20 mouse cellular contexts compared by ENCODE assay signal in the genomic region with DNA sequence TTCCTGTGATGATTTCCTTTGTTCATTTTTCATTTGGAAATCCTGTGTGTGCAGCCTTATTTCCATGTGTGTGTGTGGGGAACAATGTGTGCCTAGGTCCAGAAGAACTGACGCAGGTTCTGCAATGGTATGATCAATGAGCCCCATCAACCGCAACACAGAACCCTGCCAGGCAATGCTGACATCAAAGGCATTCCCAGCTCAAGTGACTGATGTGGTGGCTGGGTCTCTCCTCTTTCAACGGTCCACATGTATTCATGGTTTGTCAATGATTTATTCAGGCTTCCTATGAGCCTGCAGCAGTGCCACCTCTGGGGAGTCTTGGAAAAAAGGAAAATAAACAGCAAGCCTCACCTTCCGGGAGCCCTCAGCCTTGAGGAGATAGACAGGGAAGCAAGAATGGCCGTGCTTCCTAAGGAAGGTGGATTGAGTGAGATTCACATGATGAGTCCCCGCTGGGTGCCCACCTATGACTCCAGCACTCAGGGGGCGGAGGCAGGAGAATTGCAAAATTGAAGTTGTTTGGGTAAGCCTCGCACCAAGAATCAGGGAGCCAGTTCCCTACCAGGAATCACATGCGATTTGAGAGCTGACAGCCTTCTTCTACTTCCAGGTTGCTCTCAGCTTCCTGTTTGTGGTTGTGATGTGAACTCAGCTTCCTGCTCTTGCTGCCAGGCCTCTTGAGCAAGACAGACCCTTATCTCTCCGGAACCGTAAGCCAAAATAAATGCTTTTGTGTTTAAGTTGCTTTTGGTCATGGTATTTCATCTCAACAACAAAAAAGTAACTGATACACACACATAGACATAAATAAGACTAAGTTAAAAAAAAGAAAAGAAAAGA.
DNase-seq lines count a peak whose midpoint lies in the region; ATAC-seq and TF ChIP-seq lines count a peak whose summit lies in the region.
"Had no signal": no experiment of that assay in that cellular context is flagged by ENCODE, and none has a peak within 500 bp of the region (broad histone marks: within the 10 kb centered on the region; RNA-seq: fewer than 3 reads in every experiment).

No protein-coding gene starts in this region.

- H3K27ac ChIP-seq in intestine, embryonic 16.5 days (ENCODE audit: low read length): no peak overlapping the region
- H3K27ac ChIP-seq in intestine, embryonic 15.5 days: no peak overlapping the region
- H3K27ac ChIP-seq in lung, embryonic 16.5 days (ENCODE audit: low read length): no peak overlapping the region
- H3K27ac ChIP-seq in gastrocnemius, adult 2 months: no peak overlapping the region
- H3K27ac ChIP-seq: layer of hippocampus, adult 2 months; left cerebral cortex, adult 2 months; limb, embryonic 13.5 days had no signal

- no peaks in the 10 kb centered on the region for H3K27me3 ChIP-seq in intestine, embryonic 16.5 days (replicated peaks; ENCODE audit: control insufficient read depth, insufficient read depth, low read length)
- H3K27me3 ChIP-seq in intestine, embryonic 15.5 days (replicated peaks): no peaks in the 10 kb centered on the region
- no peaks in the 10 kb centered on the region for H3K27me3 ChIP-seq in lung, embryonic 16.5 days (ENCODE audit: control insufficient read depth, insufficient read depth, low read depth, low read length)
- H3K27me3 ChIP-seq: heart, embryonic 12.5 days; limb, embryonic 13.5 days had no signal

- DNase-seq in lung, adult 18-20 months: no peak
- DNase-seq in forelimb bud, embryonic 11.5 days (ENCODE audit: low read depth, low spot score): peak; percentile 8
- DNase-seq in frontal cortex, adult 2 months (ENCODE audit: extremely low spot score in 1 of 2, low spot score in 1 of 2): no peak
- no peak for DNase-seq in gastrocnemius, adult 2 months
- DNase-seq: adrenal gland, adult 8-10 months; cerebellum, postnatal 10 days; gastrocnemius, postnatal 25 days; heart, postnatal 4 days; right cerebral cortex, postnatal 25 days had no signal

- H3K36me3 ChIP-seq in intestine, embryonic 16.5 days (ENCODE audit: control insufficient read depth, insufficient read depth, low read length): no peaks in the 10 kb centered on the region
- H3K36me3 ChIP-seq in intestine, embryonic 15.5 days: no peaks in the 10 kb centered on the region
- H3K36me3 ChIP-seq in lung, embryonic 16.5 days (ENCODE audit: control insufficient read depth, insufficient read depth, low read length): no peaks in the 10 kb centered on the region
- H3K36me3 ChIP-seq: heart, embryonic 12.5 days; limb, embryonic 13.5 days had no signal

- 0 out of 2 replicates have a peak, but pooled peaks have one; percentile 18 for ATAC-seq in intestine, embryonic 16.5 days
- no peak for ATAC-seq in intestine, embryonic 15.5 days
- peak; percentile 31; the same call in 1 of the 2 replicates for ATAC-seq in lung, embryonic 16.5 days (ENCODE audit: low read depth)
- ATAC-seq in neutrophil, adult 5-6 weeks (ENCODE audit: extremely low read depth, insufficient number of reproducible peaks, low FRiP score, poor library complexity, severe bottlenecking): peak; percentile 40
- ATAC-seq: forebrain, embryonic 16.5 days had no signal

- H3K4me3 ChIP-seq in intestine, embryonic 16.5 days (ENCODE audit: low read length): no peak overlapping the region
- no peak overlapping the region for H3K4me3 ChIP-seq in intestine, embryonic 15.5 days (replicated peaks)
- H3K4me3 ChIP-seq in lung, embryonic 16.5 days (ENCODE audit: low read length): no peak overlapping the region
- no peak overlapping the region for H3K4me3 ChIP-seq in gastrocnemius, adult 2 months
- H3K4me3 ChIP-seq: heart, embryonic 12.5 days; layer of hippocampus, adult 2 months; left cerebral cortex, adult 2 months; limb, embryonic 13.5 days; myocyte had no signal

- no peak overlapping the region for H3K9ac ChIP-seq in intestine, embryonic 16.5 days (ENCODE audit: low read depth, low read length)
- no peak overlapping the region for H3K9ac ChIP-seq in intestine, embryonic 15.5 days
- H3K9ac ChIP-seq in lung, embryonic 16.5 days (ENCODE audit: low read length): no peak overlapping the region
- H3K9ac ChIP-seq: heart, embryonic 12.5 days; limb, embryonic 13.5 days had no signal

- no peak for TF ChIP-seq CTCF in gastrocnemius, adult 2 months (IDR thresholded peaks at IDR 0.05)

- no peak overlapping the region for H3K4me2 ChIP-seq in intestine, embryonic 16.5 days (ENCODE audit: low read depth, low read length)
- no peak overlapping the region for H3K4me2 ChIP-seq in intestine, embryonic 15.5 days (replicated peaks)
- no peak overlapping the region for H3K4me2 ChIP-seq in lung, embryonic 16.5 days (ENCODE audit: low read depth, low read length)
- H3K4me2 ChIP-seq: heart, embryonic 12.5 days; limb, embryonic 13.5 days; midbrain, embryonic 11.5 days had no signal

- intact Hi-C loops in gastrocnemius, adult 2 months (cut with DNase I): no loop called here

- no peaks in the 10 kb centered on the region for H3K9me3 ChIP-seq in intestine, embryonic 16.5 days (ENCODE audit: control insufficient read depth, low read length)
- no peaks in the 10 kb centered on the region for H3K9me3 ChIP-seq in intestine, embryonic 15.5 days
- H3K9me3 ChIP-seq in lung, embryonic 16.5 days (ENCODE audit: control insufficient read depth, low read length): no peaks in the 10 kb centered on the region
- H3K9me3 ChIP-seq: heart, embryonic 12.5 days; limb, embryonic 13.5 days had no signal

- H3K4me1 ChIP-seq in intestine, embryonic 16.5 days (ENCODE audit: control insufficient read depth, insufficient read depth, low read length): no peaks in the 10 kb centered on the region
- peaks cover 3% of the 10 kb centered on the region; the same call in 1 of the 2 replicates for H3K4me1 ChIP-seq in intestine, embryonic 15.5 days (replicated peaks)
- no peaks in the 10 kb centered on the region for H3K4me1 ChIP-seq in lung, embryonic 16.5 days (replicated peaks; ENCODE audit: control insufficient read depth, insufficient read depth, low read length)
- H3K4me1 ChIP-seq: limb, embryonic 13.5 days had no signal

- WGBS in intestine, embryonic 16.5 days: 67% methylated on average over 11 of the region's 11 CpGs
- 65% methylated on average over 11 of the region's 11 CpGs for WGBS in intestine, embryonic 15.5 days
- 43% methylated on average over 11 of the region's 11 CpGs for WGBS in lung, embryonic 16.5 days
